Mouse (Mus musculus) layer of hippocampus, postnatal 36 days (tissue): ENCODE results near the gene Arrdc1. TPM values are rescaled to one million over a fixed set of nuclear protein-coding genes. Genes with fewer than 3 reads are reported as not detected.
A peak's percentile ranks its signal among the peaks of the same experiment; 100 is the strongest.

Experiments used
- DNase-seq, 2 experiments: peaks; one replicate each; pipeline ENCODE4 v3.0.0; 2022
- total RNA-seq, 2 experiments: library from RNA; stranded (reverse); gene quantifications; 2 replicates each; pipeline ENCODE4 v1.2.3; 2021

The Arrdc1 gene
- total RNA-seq, 2 experiments from 2014 or later, result 10.6 to 11.3 TPM

DNA sequence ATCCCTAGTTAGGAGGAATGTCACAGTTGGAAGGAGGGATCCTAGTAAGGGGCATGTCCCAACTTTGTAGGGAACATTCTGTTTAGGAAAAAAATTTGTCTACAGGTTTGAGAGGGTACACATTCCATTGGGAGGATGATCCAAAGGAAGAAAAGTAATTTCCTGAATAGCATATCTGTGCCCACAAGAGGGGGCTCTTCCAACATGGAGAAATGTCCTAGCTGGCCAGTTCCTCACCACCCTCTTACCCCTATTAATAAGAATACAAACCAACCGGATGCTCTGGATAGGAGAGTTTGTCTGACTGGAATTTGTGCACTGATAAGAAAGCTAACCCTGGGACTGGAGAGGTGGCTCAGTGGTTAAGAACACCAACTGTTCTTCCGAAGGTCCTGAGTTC, 11.5 kb downstream of the Arrdc1 start:
- DNase-seq, result no peak

GRCm38 (mm10) chr2:24919839-24920175, 15.2 kb downstream of the Arrdc1 start:
- no peak for DNase-seq

DNA sequence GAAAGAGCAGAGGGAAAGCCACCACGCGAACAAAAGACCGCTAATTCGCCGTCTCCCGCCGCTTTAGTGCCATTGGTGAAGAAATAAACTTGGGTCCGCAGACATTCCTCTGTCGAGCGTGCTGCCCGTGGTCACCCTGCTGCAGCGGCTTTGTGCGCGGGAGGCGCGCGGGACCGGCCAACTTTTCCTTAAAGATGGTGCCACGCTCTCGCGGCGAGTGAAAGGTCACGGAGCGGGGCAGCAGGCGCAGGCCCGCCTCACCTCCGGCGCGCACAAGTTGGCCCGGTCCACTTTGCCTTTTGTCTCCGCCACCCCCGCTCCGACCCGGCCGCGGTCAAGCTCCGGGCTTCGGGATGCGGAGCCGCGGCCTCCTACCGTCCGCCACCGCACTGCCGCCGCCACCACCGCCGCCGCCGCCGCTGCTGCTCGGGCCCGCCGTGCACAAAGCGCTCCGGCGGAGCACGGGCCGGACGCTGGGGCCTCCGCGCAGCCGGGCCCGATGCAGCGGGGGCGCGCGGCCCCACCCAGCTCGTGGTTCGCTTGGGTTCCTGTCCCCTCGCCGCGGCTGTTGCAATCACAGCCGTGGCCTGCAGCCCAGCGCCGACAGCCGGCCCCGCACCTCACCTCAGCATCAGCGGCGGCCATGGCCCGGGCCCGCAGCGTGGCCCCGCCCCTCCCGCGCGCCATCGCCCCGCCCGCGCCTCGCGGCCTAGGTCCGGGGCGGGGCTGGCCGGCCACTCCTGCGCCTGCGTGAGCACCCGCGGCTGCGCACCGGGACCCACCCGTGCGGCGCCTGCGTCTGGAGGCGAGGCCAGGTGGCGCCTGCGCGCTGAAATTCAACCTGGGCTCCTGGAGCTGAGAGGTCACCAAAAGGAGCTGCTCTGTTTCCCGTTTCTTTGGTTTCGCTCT, 15.9 kb downstream of the Arrdc1 start, which contains the start of gene Ehmt1:
TSS of gene Ehmt1 (minus strand) at position 685 of the 909 bp plus-strand sequence.
- peak; percentile 94 to 95 for DNase-seq

GRCm38 (mm10) chr2:24914762-24915161, 20.3 kb downstream of the Arrdc1 start:
- DNase-seq, result no peak

DNA sequence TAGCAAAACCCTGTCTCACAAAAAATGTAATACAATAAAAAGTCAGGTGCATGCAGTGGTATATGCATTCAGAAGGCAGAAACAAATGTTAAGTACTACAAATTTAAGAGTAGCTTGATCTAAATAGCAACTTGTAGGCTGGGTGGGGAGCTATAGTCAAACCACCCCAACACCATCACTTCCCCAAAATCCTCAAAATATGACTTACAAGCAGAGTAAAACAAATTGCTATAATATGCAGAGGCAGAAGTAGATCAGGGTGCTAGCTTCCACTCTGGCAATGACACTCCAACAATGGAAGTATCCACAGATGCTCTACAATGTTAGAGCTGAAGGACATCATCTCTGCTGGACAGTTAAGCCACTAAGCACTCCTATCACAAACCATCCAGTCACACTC, 22.5 kb downstream of the Arrdc1 start:
- DNase-seq, result no peak

- no peak for DNase-seq
Measured at GRCm38 (mm10) chr2:24912189-24912588, 22.9 kb downstream of the Arrdc1 start.

- no peak for DNase-seq
Measured at GRCm38 (mm10) chr2:24910481-24910880, 24.6 kb downstream of the Arrdc1 start.

- no peak for DNase-seq
Measured at GRCm38 (mm10) chr2:24905653-24906155, 29.3 kb downstream of the Arrdc1 start.

DNA sequence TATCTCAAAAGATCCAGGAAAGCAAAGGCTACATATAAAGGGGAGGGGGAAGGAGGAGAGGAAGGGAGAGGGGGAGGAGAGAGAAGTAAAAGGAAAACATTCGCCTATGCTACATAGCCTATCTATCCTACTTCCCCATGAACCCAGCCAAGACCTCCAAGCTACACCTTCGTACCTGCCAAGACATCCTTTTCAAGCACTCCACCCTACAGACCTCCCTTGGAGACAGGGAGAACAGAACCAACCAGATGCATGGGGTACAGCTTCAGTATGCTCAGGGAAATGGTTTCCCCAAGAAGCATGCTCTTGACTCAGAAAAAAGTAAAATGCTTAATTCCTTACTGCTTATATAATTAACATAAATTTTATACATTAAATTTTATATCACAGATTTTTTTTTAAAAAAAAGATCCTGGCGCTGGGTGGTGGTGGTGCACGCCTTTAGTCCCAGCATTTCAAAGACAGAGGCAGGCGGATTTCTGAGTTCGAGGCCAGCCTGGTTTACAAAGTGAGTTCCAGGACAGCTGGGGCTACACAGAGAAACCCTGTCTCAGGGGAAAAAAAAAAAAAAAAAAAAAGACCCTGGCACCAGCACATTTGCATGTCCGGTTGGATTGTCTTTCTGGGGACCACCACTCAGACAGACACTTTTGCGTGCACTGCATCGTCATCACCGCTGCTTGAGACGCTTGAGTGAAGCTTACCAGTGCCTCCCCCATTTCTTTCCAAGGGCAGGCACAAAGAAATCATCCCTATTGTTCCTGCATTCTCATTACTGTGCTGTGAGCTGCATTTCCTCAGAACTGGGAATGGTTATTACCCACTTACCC, 30.0 kb downstream of the Arrdc1 start:
- no peak for DNase-seq

GRCm38 (mm10) chr2:24902999-24903398, 32.1 kb downstream of the Arrdc1 start:
- no peak for DNase-seq

- DNase-seq, result no peak
Measured at GRCm38 (mm10) chr2:24901055-24901454, 34.0 kb downstream of the Arrdc1 start.

DNA sequence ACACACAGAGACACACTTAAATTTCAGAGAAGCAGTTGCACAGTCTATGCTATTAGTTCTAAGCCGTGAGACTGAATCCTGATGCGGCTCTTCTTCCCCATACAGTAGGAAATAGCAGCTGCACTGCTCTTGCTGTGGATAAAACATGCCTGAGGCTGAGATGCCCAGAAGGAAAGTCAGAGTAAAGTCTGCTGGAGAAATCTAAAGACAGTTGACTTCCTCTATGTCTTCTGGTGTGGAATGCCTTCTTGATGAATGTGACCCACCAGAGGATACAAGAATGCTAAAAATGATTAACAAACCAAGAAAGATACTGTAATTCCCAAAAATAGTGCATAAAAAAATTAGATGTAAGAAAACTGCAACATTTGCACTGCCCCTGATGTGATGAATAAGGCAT, 35.8 kb downstream of the Arrdc1 start:
- DNase-seq, result no peak

GRCm38 (mm10) chr2:24896761-24897160, 38.3 kb downstream of the Arrdc1 start:
- no peak for DNase-seq

GRCm38 (mm10) chr2:24894211-24894610, 40.8 kb downstream of the Arrdc1 start:
- DNase-seq, result no peak

- DNase-seq, result no peak
Measured at GRCm38 (mm10) chr2:24892318-24892717, 42.7 kb downstream of the Arrdc1 start.

DNA sequence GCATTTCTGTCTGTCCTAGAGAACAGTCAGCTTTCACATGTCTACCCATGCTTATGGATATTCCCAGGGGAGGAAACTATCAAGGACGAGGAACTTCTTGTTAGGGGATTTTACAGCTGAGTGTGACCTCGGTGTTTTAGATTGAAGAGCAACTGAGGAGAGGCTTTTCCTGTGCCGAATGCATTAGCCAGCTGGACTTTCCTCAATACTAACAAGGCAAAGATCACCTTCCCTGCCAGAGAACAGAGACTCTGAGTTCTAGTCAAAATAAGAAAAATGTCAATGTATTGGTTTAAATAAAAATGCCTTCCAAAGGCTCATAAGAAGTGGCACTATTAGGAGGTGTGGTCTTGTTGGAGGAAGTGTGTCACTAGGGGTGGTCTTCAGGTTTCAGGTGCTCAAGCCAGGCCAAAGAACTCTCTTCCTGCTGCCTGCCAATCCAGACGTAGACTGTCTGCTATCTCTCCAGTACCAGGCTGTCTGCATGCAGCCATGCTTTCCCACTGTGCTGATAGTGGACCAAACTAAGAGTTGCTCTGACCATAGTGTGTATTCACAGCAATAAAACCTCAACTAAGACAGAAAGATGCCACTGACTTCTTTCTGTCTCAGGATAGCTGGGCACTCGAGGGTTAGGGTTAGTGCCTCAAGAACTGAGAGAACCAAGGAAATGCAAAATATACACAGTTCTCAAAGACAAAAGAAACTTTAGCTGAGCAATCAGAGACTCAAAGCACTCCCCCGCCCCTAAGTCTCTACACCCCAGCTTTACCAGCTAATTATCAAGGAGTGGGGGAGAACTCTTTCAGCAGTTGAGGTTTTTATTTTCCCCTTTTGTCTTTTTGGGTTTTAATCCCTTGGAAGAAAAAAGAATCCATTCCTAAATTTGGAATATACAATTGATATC, 44.3 kb downstream of the Arrdc1 start:
- DNase-seq, result no peak

DNA sequence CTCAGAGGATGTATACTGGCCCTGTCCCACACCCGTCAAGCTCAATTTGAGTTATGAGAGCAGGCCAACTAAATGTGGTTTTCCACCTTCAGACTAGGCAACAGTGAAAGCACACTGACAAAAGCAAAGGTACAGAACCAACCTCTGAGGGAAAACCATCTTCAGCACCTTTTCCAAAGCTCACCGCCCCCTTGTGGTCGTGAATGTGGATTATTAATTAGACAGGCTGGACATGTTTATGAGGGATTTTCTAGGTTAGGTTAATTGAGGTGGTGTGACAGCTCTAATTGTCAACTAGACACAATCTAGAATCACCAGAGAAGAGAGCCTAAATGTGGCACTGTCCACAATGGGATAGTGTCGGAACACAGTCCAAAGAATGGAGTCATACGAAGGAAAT, 46.2 kb downstream of the Arrdc1 start:
- DNase-seq, result no peak

DNA sequence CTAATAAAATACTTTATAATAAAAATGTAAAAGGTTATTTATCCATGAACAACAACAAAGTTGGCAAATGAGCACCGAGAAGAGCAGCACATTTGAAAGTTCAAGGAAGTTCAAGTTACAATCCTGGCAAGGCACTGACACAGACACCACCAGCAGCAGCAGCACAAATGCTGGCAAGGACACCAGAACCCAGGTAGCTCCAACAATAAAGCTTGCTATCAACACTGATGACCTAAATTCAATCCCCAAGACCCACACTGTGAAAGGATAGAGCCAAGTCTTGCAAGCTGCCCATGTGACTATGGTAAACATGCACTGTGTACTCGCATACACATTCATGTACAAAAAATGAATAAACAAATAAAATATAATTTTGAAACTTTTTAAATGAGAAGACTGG, 54.4 kb downstream of the Arrdc1 start:
- no peak for DNase-seq
